Mouse (Mus musculus) lung, embryonic 15.5 days (tissue): ENCODE data around the gene Ntrk3. TPM values are rescaled to one million over a fixed set of nuclear protein-coding genes. Genes with fewer than 3 reads are reported as not detected.

ENCODE experiments used
- ATAC-seq: fragments of 200-750 bp; cut with Nextera tagmentation; 2 replicates; pipeline ENCODE4 v1.8.0; 2017; ENCODE audit warnings: moderate number of reproducible peaks, borderline replicate concordance; ENCODE audit not compliant: low FRiP score, low TSS enrichment; ENCODE audit errors: extremely low read depth
- H3K27ac ChIP-seq: fragments of 300-500 bp; sonication (generic); 2 replicates; pipeline ENCODE4 v1.5.1; 2015; ENCODE audit warnings: moderate library complexity, mild to moderate bottlenecking, inconsistent platforms
- H3K27me3 ChIP-seq: fragments of 300-500 bp; sonication (generic); 2 replicates; pipeline ENCODE4 v1.6.1; 2015; ENCODE audit warnings: inconsistent platforms
- H3K36me3 ChIP-seq: fragments of 300-500 bp; sonication (generic); 2 replicates; pipeline ENCODE4 v1.6.1; 2015; ENCODE audit warnings: inconsistent platforms
- H3K4me1 ChIP-seq: fragments of 300-500 bp; sonication (generic); 2 replicates; pipeline ENCODE4 v1.6.1; 2015; ENCODE audit warnings: inconsistent platforms
- H3K4me2 ChIP-seq: fragments of 300-500 bp; sonication (generic); 2 replicates; pipeline ENCODE4 v1.6.1; 2015; ENCODE audit warnings: inconsistent platforms, mild to moderate bottlenecking, moderate library complexity
- H3K4me3 ChIP-seq: fragments of 300-500 bp; sonication (generic); 2 replicates; pipeline ENCODE4 v1.5.1; 2015; ENCODE audit warnings: mild to moderate bottlenecking, inconsistent platforms
- H3K9ac ChIP-seq: fragments of 300-500 bp; sonication (generic); 2 replicates; pipeline ENCODE4 v1.6.1; 2015; ENCODE audit warnings: inconsistent platforms
- H3K9me3 ChIP-seq: fragments of 300-500 bp; sonication (generic); 2 replicates; pipeline ENCODE4 v1.6.1; 2016; ENCODE audit warnings: inconsistent platforms
- WGBS: fragments of 180-500 bp; shearing (Covaris S2); methylation state at CpG from one replicate; pipeline ENCODE4 v1.1.7; 2015; 5-methylcytosine and 5-hydroxymethylcytosine counted together
- polyA plus RNA-seq: library from polyadenylated mRNA; unstranded; fragments of >200 nt; fragmentation: Nextera tagmentation; extraction: Ambion mirVana; gene quantifications from 2 replicates; pipeline ENCODE4 v1.2.1, GENCODE M21; 2015

Ntrk3 gene
- polyA plus RNA-seq, 1 experiment from 2014 or later = 1.1 TPM

- 15% methylated on average over 1 of the region's 1 CpGs for WGBS
- H3K9me3 ChIP-seq = no peaks in the 10 kb centered on the region
- H3K4me1 ChIP-seq = 0 out of 2 replicates have a peak, but pooled peaks cover 3% of the 10 kb centered on the region
- no peak overlapping the region for H3K4me2 ChIP-seq
- H3K9ac ChIP-seq = no peak overlapping the region
- ATAC-seq = no peak
- H3K4me3 ChIP-seq = no peak overlapping the region
- no peaks in the 10 kb centered on the region for H3K36me3 ChIP-seq
- no peak overlapping the region for H3K27ac ChIP-seq
- no peaks in the 10 kb centered on the region for H3K27me3 ChIP-seq
Observed at GRCm38 (mm10) chr7:78183396-78183795, 554.4 kb downstream of the Ntrk3 start.

GRCm38 (mm10) chr7:78179996-78180665 lies 557.7 kb downstream of the Ntrk3 start:
- H3K4me3 ChIP-seq = no peak overlapping the region
- H3K27ac ChIP-seq = no peak overlapping the region
- H3K4me2 ChIP-seq = no peak overlapping the region
- no peak for ATAC-seq
- no peaks in the 10 kb centered on the region for H3K36me3 ChIP-seq
- no peaks in the 10 kb centered on the region for H3K9me3 ChIP-seq
- H3K27me3 ChIP-seq = no peaks in the 10 kb centered on the region
- WGBS = 72% methylated on average over 4 of the region's 4 CpGs
- no peak overlapping the region for H3K9ac ChIP-seq
- no peaks in the 10 kb centered on the region for H3K4me1 ChIP-seq

- no peak overlapping the region for H3K27ac ChIP-seq
- H3K4me2 ChIP-seq = no peak overlapping the region
- H3K9ac ChIP-seq = no peak overlapping the region
- no peak for ATAC-seq
- H3K4me1 ChIP-seq = no peaks in the 10 kb centered on the region
- no peaks in the 10 kb centered on the region for H3K9me3 ChIP-seq
- H3K27me3 ChIP-seq = no peaks in the 10 kb centered on the region
- 64% methylated on average over 5 of the region's 5 CpGs for WGBS
- H3K36me3 ChIP-seq = no peaks in the 10 kb centered on the region
- no peak overlapping the region for H3K4me3 ChIP-seq
Observed at GRCm38 (mm10) chr7:78172267-78172955, 565.4 kb downstream of the Ntrk3 start.

- no peaks in the 10 kb centered on the region for H3K27me3 ChIP-seq
- H3K4me2 ChIP-seq = no peak overlapping the region
- no peak for ATAC-seq
- no peak overlapping the region for H3K4me3 ChIP-seq
- H3K9ac ChIP-seq = no peak overlapping the region
- H3K4me1 ChIP-seq = no peaks in the 10 kb centered on the region
- no peak overlapping the region for H3K27ac ChIP-seq
- H3K9me3 ChIP-seq = no peaks in the 10 kb centered on the region
- 15% methylated on average over 1 of the region's 1 CpGs for WGBS
- no peaks in the 10 kb centered on the region for H3K36me3 ChIP-seq
Observed at GRCm38 (mm10) chr7:78165466-78165865, 572.3 kb downstream of the Ntrk3 start.

GRCm38 (mm10) chr7:78157946-78158345 lies 579.9 kb downstream of the Ntrk3 start:
- no peak for ATAC-seq
- Histone ChIP-seq H3K27ac (no peak overlapping the region), H3K27me3 (no peaks in the 10 kb centered on the region), H3K4me1 (no peaks in the 10 kb centered on the region), H3K4me2 (no peak overlapping the region), H3K9ac (no peak overlapping the region), H3K36me3 (no peaks in the 10 kb centered on the region), H3K9me3 (no peaks in the 10 kb centered on the region), H3K4me3 (no peak overlapping the region)
- 88% methylated on average over 2 of the region's 2 CpGs for WGBS

GRCm38 (mm10) chr7:78145251-78145650 lies 592.6 kb downstream of the Ntrk3 start:
- H3K4me3 ChIP-seq = no peak overlapping the region
- no peaks in the 10 kb centered on the region for H3K36me3 ChIP-seq
- no peak for ATAC-seq
- H3K9ac ChIP-seq = no peak overlapping the region
- no peak overlapping the region for H3K4me2 ChIP-seq
- no peak overlapping the region for H3K27ac ChIP-seq
- no peaks in the 10 kb centered on the region for H3K4me1 ChIP-seq
- no peaks in the 10 kb centered on the region for H3K27me3 ChIP-seq
- 54% methylated on average over 4 of the region's 4 CpGs for WGBS
- H3K9me3 ChIP-seq = no peaks in the 10 kb centered on the region

GRCm38 (mm10) chr7:78144849-78145248 lies 593.0 kb downstream of the Ntrk3 start:
- ATAC-seq = no peak
- Histone ChIP-seq H3K36me3 (no peaks in the 10 kb centered on the region), H3K9me3 (no peaks in the 10 kb centered on the region), H3K4me3 (no peak overlapping the region), H3K27me3 (no peaks in the 10 kb centered on the region), H3K4me2 (no peak overlapping the region), H3K9ac (no peak overlapping the region), H3K4me1 (no peaks in the 10 kb centered on the region), H3K27ac (no peak overlapping the region)
- WGBS = 80% methylated on average over 3 of the region's 3 CpGs

- no peak overlapping the region for H3K4me2 ChIP-seq
- no peak overlapping the region for H3K9ac ChIP-seq
- no peak for ATAC-seq
- no peaks in the 10 kb centered on the region for H3K9me3 ChIP-seq
- 78% methylated on average over 1 of the region's 1 CpGs for WGBS
- no peaks in the 10 kb centered on the region for H3K27me3 ChIP-seq
- no peaks in the 10 kb centered on the region for H3K4me1 ChIP-seq
- no peak overlapping the region for H3K27ac ChIP-seq
- no peak overlapping the region for H3K4me3 ChIP-seq
- H3K36me3 ChIP-seq = no peaks in the 10 kb centered on the region
Observed at GRCm38 (mm10) chr7:78129966-78130365, 607.8 kb downstream of the Ntrk3 start.

Other genes starting within 250 kb of the Ntrk3 start
- 76.1 and 76.3 TPM in 2 replicates for gene Mrps11, start 45.1 kb upstream of the Ntrk3 start, polyA plus RNA-seq
- 57.0 and 60.9 TPM in 2 replicates for gene Mrpl46, start 45.5 kb upstream of the Ntrk3 start, polyA plus RNA-seq
- gene Det1, start 109.3 kb upstream of the Ntrk3 start, polyA plus RNA-seq = 17.9 and 19.1 TPM in 2 replicates
- gene Aen, start 157.8 kb upstream of the Ntrk3 start, polyA plus RNA-seq = 35.7 and 36.7 TPM in 2 replicates
- gene Isg20, start 175.4 kb upstream of the Ntrk3 start, polyA plus RNA-seq = 9.4 and 13.9 TPM in 2 replicates